Mouse (Mus musculus) retina, postnatal 1 day (tissue): ENCODE data around the gene Kcna6.

ENCODE experiments used
- DNase-seq: peaks from one replicate; pipeline ENCODE4 v3.0.0-alpha.2; 2012

The Kcna6 gene

GRCm38 (mm10) chr6:126740211-126741142 lies at the start of gene Kcna6:
TSS of gene Kcna6 (minus strand) at chr6:126740674.
- DNase-seq: peak; percentile 76

DNA sequence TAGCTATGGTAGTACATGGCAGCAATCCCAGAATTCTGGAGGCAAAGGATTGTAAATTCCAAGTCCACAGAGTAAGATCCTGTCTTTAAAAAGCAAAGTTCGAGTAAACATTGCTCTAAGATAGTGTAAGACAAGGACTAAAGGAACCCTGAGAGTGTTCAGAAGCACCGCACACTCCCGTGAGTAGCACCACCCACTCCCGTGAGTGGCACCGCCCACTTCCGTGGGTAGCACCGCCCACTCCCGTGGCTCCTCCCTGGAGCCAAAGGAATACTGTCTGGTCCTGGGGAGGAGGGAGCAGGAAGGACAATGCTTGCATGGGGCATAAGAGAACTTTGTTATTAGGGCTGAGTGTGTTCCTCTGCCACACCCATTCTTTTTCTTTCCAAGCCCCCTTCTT lies 48.4 kb upstream of the Kcna6 start:
- no peak for DNase-seq

- DNase-seq: no peak
These were observed 43.7 kb upstream of the Kcna6 start for GRCm38 (mm10) chr6:126784206-126784605.

DNA sequence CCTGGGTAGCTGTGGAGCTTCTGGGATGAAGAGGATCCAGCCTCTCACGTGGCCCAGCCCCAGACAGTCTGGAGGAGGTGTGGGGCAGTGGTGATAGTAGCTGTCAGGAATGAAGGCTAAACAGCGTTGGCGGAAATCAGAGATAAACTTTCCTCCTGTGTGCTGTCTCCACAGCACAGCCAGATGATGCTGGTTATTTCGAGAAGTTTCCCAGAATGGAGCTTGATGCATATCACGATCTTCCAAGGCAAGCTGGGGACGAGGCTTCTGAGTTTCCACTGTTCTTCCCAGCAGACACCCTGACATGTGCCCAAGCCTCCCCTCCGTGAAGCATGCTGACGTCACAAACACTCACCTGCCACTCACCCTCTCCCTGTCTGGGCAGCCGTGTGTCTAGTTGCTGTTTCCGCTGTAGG lies 43.2 kb upstream of the Kcna6 start:
- no peak for DNase-seq

DNA sequence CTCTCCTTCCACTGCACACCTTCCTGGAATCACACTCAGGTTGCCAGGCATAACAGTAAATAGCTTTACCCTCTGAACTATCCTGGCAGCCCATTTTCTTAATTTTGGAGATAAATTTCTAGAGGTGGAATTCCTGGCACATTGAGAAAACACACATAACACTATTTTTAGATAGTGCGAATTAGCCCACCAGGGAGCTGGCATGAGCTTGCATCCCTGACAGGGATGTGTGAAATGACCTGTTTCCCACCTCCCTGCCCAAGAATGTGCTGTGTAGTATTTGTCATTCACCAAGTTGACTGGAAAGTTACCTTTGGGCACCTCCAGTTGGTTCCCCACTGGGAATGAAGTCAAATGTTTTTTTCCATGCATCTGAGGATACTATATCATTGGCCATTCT lies 42.6 kb upstream of the Kcna6 start:
- DNase-seq: no peak

DNA sequence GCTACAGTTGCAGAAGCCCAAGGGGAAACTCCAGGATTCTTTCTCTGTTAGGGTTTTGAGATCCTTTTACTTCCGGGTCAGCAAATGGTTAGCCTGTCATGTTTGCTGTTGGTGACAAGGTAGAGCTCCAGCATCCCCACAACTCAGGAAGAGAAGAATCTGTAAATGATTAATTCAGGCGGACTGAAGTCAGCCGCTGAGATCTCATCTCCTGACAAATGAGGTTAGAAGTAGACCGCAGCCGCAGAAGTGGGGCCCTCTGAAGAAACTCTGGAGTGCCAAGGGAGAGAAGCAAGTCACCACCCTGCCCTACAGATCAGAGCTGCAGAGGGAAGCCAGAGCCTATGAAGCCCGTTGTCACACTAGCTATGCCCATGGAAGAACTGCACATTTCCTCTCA lies 37.4 kb upstream of the Kcna6 start:
- DNase-seq: peak; percentile 30

GRCm38 (mm10) chr6:126773873-126774272 lies 33.4 kb upstream of the Kcna6 start:
- DNase-seq: no peak

DNA sequence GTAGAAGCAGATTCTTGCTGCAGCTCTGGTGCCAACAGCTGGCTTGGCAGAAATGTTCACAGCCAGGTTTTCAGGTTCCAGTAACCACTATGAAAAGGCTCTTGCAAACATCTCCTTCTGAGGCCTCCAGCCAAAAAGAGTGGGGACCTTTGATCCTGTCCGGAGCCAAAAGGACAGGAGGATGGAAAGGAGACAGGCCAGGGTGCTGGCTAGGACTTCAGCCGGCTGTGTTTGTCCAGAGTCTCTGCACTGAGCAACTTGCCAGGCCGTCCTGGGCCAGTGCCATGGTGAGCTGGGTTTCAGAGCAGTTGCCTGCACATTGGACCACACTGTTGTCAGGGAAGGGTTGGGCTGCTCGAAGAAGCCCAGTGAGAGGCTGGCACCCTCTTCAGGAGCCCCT lies 31.9 kb upstream of the Kcna6 start:
- no peak for DNase-seq

DNA sequence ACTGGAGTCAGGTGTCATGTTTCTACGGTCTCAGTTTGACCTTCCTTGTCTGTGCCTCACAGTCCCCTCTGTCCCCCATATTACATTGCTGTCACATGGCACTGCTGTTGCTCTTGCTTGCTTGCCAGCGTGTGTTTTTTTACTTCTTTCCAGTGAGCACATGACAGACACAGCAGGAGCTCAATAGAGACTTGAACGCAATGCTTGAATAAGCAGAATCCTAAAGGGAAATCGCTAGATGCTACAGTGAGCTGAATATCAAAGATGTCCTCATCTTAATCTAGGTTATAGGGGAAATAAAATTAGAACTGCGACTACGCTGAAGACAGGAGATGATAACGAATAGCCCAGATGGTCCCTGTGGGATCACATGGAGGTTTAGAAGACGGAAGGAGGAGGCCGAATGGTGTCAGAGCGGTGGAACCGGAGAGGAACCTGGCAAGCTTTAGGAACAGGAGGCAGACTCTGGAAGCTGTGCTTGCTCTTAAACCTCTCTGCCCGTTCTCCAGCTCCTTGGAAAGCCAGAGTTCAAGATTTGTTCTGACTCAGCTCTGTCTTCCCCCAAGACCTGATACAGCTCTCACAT lies 29.8 kb upstream of the Kcna6 start:
- no peak for DNase-seq

DNA sequence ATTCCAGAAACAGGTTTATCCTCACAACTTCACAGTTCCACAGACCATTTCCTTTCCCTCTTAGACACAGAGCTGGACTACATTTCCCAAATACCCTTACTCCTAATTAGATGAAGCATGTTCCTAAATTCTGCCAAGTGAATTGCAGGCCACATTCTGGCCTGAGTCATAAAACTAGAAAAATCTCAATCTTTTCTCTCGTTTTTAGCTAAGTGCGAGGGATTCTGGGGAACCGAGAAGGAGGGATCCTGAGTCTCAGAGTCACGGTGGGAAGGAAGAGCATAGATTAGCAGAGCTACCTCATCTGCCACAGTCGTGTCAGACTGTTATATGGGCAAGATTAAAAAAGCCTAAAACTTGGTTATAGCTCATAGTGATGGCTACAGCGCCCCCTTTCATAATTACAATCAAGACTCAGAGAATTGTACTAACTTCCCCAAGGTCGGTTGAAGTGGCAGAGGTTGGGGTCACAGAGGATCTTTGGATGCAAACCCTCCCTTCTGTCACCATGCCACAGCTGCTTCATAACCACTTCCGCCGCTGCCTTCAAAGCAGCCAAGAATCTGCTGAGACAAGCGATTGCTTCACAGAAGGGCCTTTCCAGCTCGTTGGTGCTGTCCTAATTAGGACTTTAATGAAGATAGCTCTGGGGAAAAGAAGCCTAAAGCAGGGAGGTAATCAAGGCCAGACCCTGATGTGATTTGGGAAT lies 28.6 kb upstream of the Kcna6 start:
- DNase-seq: peak; percentile 87

- peak; percentile 75 for DNase-seq
These were observed 27.4 kb upstream of the Kcna6 start for GRCm38 (mm10) chr6:126767610-126768532.

GRCm38 (mm10) chr6:126766552-126766951 lies 26.1 kb upstream of the Kcna6 start:
- DNase-seq: peak; percentile 82

DNA sequence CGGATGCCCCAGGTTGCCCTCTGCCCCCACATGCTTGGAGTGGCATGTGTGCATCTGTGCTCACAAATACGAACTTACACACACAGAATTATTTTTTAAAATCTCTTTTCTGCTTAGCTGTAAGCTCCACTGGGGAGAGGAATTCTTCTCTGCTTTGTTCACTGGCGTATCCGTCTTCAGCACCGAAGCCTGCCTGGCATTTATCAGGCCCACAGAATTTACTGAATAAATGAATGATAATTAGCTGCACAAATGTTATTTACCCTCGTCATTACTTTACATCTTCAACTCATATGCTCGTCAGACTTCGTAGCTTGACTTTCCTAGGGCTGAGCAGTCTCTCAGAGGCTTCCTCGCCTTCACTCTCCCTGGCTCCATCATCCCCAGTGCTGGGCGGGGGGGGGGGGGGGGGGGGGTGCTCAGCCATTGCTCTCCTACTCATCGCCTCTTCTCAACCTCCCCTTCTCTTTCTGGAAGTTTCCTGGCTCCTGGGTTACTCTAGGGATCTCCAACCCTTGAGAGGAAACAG lies 24.2 kb upstream of the Kcna6 start:
- DNase-seq: no peak

DNA sequence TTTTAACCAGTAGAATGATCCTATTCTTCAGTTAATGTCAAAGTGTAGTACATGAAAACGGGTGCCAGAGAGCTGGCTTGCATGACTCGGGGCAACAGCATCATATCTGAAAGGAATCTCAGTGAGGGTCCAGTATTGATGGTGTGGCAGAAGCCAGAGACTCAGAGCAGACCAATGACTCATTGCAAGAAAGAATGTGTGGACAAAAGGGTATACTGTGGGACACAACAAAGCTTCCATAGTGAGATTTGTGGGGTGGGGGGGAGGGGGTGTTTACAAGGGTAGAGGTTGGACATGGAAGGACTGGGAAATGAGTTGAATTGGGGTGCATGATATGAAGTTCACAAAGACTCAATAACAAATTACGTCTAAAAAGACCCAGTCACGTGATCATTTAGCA lies 20.9 kb upstream of the Kcna6 start:
- no peak for DNase-seq

- no peak for DNase-seq
These were observed 15.4 kb upstream of the Kcna6 start for GRCm38 (mm10) chr6:126755729-126756411.

DNA sequence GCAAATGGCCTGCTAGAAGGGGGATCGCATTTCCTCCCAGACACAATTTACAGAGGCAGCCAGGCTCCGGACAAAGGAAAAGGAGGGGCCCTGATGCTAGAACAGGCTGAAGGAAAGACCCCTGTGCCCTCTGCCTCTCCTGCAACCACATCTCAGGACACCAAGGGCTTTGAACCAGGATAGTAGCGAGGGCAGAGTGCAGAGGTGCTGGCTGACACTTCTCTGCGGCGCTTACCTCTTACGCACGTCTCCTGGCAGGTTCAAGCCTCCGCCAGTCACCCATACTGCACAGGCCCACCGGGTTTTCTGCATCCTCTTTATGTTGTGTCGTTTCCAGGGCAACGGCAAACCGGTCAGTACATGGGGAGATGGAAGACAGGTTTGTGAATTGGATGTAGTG lies 12.0 kb upstream of the Kcna6 start:
- DNase-seq: no peak

GRCm38 (mm10) chr6:126745888-126746287 lies 5.4 kb upstream of the Kcna6 start:
- no peak for DNase-seq

DNA sequence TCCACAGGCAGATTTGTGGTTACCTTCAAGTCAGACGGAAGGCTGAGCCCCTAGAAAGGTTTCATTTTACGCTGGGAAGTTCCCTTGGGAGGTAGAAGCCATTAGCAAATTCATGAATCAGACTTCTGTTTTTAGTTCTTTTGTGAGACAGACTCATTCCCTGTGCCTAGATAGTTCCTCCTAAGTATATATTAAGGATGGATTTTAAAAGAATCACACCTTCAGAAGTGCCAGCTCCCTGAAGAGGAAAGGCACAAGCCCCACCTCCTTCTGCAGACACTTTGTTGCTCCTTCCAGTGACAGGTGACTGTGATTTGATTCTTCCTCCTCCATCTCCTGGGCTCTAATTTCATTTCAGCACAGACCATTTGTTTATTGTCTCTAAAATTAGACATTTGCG lies 2.1 kb upstream of the Kcna6 start:
- DNase-seq: no peak

DNA sequence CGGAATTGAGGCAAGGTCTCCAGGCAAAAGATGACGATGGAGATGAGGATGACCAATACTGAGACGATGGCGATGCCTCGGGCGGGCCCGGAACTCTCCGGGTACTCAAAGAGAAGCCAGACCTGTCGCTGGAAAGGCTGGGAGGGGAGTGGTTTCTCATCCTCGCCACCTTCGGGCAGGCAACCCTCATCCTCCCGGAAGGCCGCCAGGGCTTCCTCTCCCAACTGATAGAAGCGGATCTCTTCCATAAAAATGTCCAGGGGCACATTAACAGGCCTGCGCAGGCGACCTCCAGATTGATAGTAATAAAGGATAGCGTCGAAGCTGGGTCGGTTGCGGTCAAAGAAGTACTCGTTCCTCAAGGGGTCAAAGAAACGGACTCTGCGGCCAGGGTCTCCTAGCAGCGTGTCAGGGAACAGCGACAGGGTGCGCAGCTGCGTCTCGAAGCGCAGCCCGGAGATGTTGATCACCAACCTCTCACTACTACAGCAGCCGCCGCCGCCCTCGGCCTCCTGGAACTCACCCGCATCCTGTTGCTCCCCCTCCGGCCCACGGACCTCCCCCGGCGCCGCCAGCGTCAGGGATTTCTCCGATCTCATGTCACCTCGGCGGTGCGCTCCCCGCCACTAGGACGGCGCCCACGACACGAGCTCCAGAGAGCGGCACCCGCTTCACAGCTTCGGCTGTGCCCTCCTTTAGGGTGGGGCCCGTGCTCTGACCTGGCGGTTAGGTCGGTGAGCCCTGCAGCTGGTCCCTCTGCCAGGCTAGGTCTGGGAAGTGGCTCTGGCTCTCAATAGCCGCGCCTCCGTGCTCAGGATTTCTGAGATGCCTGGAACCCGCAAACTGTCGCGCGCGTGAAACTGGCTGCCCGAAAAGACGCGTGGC lies 906 bp downstream of the Kcna6 start:
- peak; percentile 65 for DNase-seq

GRCm38 (mm10) chr6:126736996-126737395 lies 3.5 kb downstream of the Kcna6 start:
- no peak for DNase-seq

GRCm38 (mm10) chr6:126735806-126736205 lies 4.7 kb downstream of the Kcna6 start:
- no peak for DNase-seq
